Mouse (Mus musculus): Measurements from ENCODE around the gene Tgfa. TPM values are rescaled to one million over a fixed set of nuclear protein-coding genes. Genes with fewer than 3 reads are reported as not detected.

Tgfa gene
- total RNA-seq, 4 experiments from 2014 or later: 15.0 to 25.1 (median 19.7) TPM

- no peak for DNase-seq
These were observed 38.7 kb downstream of the Tgfa start for GRCm38 (mm10) chr6:86233512-86234430.

GRCm38 (mm10) chr6:86244866-86245265 is 49.8 kb downstream of the Tgfa start:
- no peak for DNase-seq

GRCm38 (mm10) chr6:86245965-86246364 is 50.9 kb downstream of the Tgfa start:
- DNase-seq: no peak

- no peak for DNase-seq
These were observed 53.5 kb downstream of the Tgfa start for GRCm38 (mm10) chr6:86248562-86248961.

- no peak for DNase-seq
These were observed 54.0 kb downstream of the Tgfa start for GRCm38 (mm10) chr6:86249042-86249441.

- no peak for DNase-seq
These were observed 55.2 kb downstream of the Tgfa start for GRCm38 (mm10) chr6:86250236-86250635.

- DNase-seq: no peak
These were observed 55.8 kb downstream of the Tgfa start for GRCm38 (mm10) chr6:86250830-86251229.

GRCm38 (mm10) chr6:86252176-86253125 is 57.4 kb downstream of the Tgfa start:
- DNase-seq: no peak

- DNase-seq: no peak
These were observed 60.9 kb downstream of the Tgfa start for GRCm38 (mm10) chr6:86255899-86256298.

GRCm38 (mm10) chr6:86259242-86259641 is 64.2 kb downstream of the Tgfa start:
- DNase-seq: no peak

GRCm38 (mm10) chr6:86260322-86261050 is 65.5 kb downstream of the Tgfa start:
- no peak for DNase-seq

- no peak for DNase-seq
These were observed 71.8 kb downstream of the Tgfa start for GRCm38 (mm10) chr6:86266786-86267185.

GRCm38 (mm10) chr6:86270373-86271068 is 75.5 kb downstream of the Tgfa start:
- DNase-seq: no peak

GRCm38 (mm10) chr6:86271130-86271529 is 76.1 kb downstream of the Tgfa start:
- no peak for DNase-seq

- no peak for DNase-seq
These were observed 80.7 kb downstream of the Tgfa start for GRCm38 (mm10) chr6:86275704-86276103.

GRCm38 (mm10) chr6:86276816-86277215 is 81.8 kb downstream of the Tgfa start:
- no peak for DNase-seq

- no peak for DNase-seq
These were observed 82.6 kb downstream of the Tgfa start for GRCm38 (mm10) chr6:86277620-86278019.

- no peak for DNase-seq
These were observed 86.7 kb downstream of the Tgfa start for GRCm38 (mm10) chr6:86281573-86282210.

GRCm38 (mm10) chr6:86293301-86293700 is 98.3 kb downstream of the Tgfa start:
- DNase-seq: peak; percentile 60

GRCm38 (mm10) chr6:86295451-86295850 is 100.4 kb downstream of the Tgfa start:
- no peak for DNase-seq

GRCm38 (mm10) chr6:86296126-86296525 is 101.1 kb downstream of the Tgfa start:
- DNase-seq: no peak

Measured in adrenal gland, adult 8-10 months (tissue).